Mouse (Mus musculus) C2C12 (cell line): ENCODE measurements around the gene Plcb4. TPM values are rescaled to one million over a fixed set of nuclear protein-coding genes. Genes with fewer than 3 reads are reported as not detected.

Experiments used
- H3K27me3 ChIP-seq: one replicate; pipeline ENCODE4 v1.6.1; 2011; ENCODE audit not compliant: control insufficient read depth, insufficient read depth, insufficient read length
- H3K36me3 ChIP-seq: one replicate; pipeline ENCODE4 v1.6.1; 2011; ENCODE audit not compliant: control insufficient read depth, insufficient read depth
- H3K4me3 ChIP-seq: one replicate; pipeline ENCODE4 v1.5.1; 2011; ENCODE audit warnings: mild to moderate bottlenecking, control low read depth; ENCODE audit not compliant: poor library complexity, insufficient read depth, severe bottlenecking
- H3K79me2 ChIP-seq: one replicate; pipeline ENCODE4 v1.6.1; 2011; ENCODE audit not compliant: control insufficient read depth, insufficient read depth
- H3K79me3 ChIP-seq: one replicate; pipeline ENCODE4 v1.6.1; 2011; ENCODE audit warnings: low read depth, control low read depth
- H3ac ChIP-seq: one replicate; pipeline ENCODE3; 2011; ENCODE audit warnings: low read depth; ENCODE audit not compliant: control insufficient read depth, insufficient read length
- CEBPB ChIP-seq: IDR thresholded peaks from one replicate; pipeline ENCODE4 v1.6.1; 2011; ENCODE audit warnings: low read depth, mild to moderate bottlenecking, control low read depth, moderate library complexity
- CTCF ChIP-seq: IDR thresholded peaks from one replicate; pipeline ENCODE4 v1.5.1; 2011; ENCODE audit not compliant: control insufficient read depth, insufficient read depth, insufficient read length
- FOSL1 ChIP-seq: IDR thresholded peaks from one replicate; pipeline ENCODE4 v1.8.0; 2011; ENCODE audit warnings: mild to moderate bottlenecking, low read length; ENCODE audit not compliant: poor library complexity, insufficient read depth, severe bottlenecking
- MAX ChIP-seq: IDR thresholded peaks from one replicate; pipeline ENCODE4 v1.6.1; 2011; ENCODE audit warnings: mild to moderate bottlenecking, control low read depth
- MYOD1 ChIP-seq: IDR thresholded peaks from one replicate; pipeline ENCODE4 v1.6.1; 2011; ENCODE audit warnings: low read depth; ENCODE audit not compliant: control insufficient read depth, insufficient read length
- MYOG ChIP-seq: IDR thresholded peaks from one replicate; pipeline ENCODE4 v1.6.1; 2011; ENCODE audit not compliant: control insufficient read depth, insufficient read length; ENCODE audit errors: extremely low read depth
- USF1 ChIP-seq: IDR thresholded peaks from one replicate; pipeline ENCODE4 v1.6.1; 2011; ENCODE audit warnings: low read depth, mild to moderate bottlenecking, control low read depth, moderate library complexity
- polyA plus RNA-seq: library from polyadenylated mRNA; unstranded; fragments of >200 nt; fragmentation: generic; extraction: Trizol; gene quantifications from one replicate; pipeline ENCODE4 v1.2.1, GENCODE M21; 2012; ENCODE audit warnings: missing spikeins

Plcb4 gene
- polyA plus RNA-seq, 1 experiment, result 3.0 TPM

DNA sequence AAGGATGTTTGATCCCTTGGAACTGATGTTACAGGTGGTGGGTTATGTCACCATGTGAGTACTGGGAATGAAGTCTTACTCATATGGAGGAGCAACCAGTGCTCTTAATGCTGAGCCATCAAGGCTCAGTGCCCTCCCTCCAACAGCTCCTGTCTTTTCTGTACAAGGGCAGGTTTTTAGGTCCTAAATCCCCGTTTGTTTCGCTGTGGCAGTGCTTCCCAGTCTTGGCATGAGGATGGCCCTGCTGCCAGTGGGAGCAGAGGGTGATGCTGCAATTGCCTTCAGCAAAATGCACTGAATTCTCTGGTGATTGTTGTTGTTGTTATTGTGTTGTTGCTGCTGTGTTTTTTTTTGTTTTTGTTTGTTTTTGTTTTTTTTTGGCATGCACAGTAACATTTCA is 175.6 kb downstream of the Plcb4 start:
- no peaks in the 10 kb centered on the region for H3K27me3 ChIP-seq
- TF ChIP-seq MYOD1 (no peak), FOSL1 (no peak), CTCF (no peak), MAX (no peak), CEBPB (no peak), MYOG (no peak), USF1 (no peak)
- no peaks in the 10 kb centered on the region for H3K36me3 ChIP-seq
- H3K79me3 ChIP-seq, result no peaks in the 10 kb centered on the region
- no peak overlapping the region for H3K4me3 ChIP-seq
- H3ac ChIP-seq, result no peak overlapping the region
- H3K79me2 ChIP-seq, result no peaks in the 10 kb centered on the region

DNA sequence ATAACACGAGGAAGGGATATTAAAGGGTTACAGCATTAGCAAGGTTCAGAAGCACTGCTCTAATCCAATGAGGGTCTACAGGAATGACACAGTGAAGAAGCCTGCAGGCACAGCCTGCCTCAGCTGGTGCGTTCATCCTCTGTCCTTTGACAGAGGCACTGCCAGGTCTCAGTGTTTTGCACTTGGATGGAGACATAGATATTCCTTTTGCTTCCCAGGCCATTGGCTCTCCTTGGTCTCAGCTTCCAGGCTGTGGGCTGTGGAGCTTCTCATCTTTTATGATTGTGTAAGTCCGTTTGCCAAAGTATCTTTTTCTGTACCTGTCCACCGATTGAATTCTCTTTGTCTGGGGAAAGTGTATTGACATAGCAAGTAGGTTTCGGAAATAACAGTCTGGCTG is 177.1 kb downstream of the Plcb4 start:
- no peak for TF ChIP-seq MYOG
- no peak for TF ChIP-seq FOSL1
- no peak for TF ChIP-seq USF1
- no peak for TF ChIP-seq CTCF
- TF ChIP-seq MAX, result no peak
- TF ChIP-seq MYOD1, result no peak
- no peak for TF ChIP-seq CEBPB
- H3K79me3 ChIP-seq, result no peaks in the 10 kb centered on the region
- no peaks in the 10 kb centered on the region for H3K36me3 ChIP-seq
- H3ac ChIP-seq, result no peak overlapping the region
- no peaks in the 10 kb centered on the region for H3K79me2 ChIP-seq
- H3K27me3 ChIP-seq, result no peaks in the 10 kb centered on the region
- no peak overlapping the region for H3K4me3 ChIP-seq

- no peak overlapping the region for H3K4me3 ChIP-seq
- H3ac ChIP-seq, result no peak overlapping the region
- no peak for TF ChIP-seq USF1
- TF ChIP-seq MYOD1, result no peak
- TF ChIP-seq MAX, result no peak
- TF ChIP-seq CTCF, result no peak
- no peak for TF ChIP-seq MYOG
- TF ChIP-seq CEBPB, result no peak
- no peak for TF ChIP-seq FOSL1
Measured at GRCm38 (mm10) chr2:135836426-135836825, 177.6 kb downstream of the Plcb4 start.

DNA sequence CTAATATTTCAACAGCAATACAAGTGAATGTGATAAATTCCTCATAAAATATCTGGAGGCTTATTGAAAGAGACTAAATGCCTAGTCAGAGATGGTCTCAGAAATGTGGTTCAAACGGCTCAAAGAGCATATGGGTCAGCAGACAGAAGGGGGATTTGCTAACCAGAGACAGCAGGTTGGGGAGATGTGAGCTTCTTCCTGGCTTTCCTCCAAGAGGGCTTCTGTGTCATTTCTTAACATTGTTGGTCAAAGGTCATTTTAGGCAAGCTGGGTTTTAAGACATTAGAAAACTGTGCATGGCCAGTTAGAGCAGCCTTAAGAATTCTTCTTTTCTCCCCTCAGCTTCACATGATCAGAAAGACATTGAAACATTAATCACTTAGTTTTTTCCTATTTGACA is 178.9 kb downstream of the Plcb4 start:
- TF ChIP-seq MYOG, result no peak
- no peak for TF ChIP-seq FOSL1
- no peak for TF ChIP-seq CTCF
- no peak for TF ChIP-seq MAX
- no peak for TF ChIP-seq USF1
- TF ChIP-seq CEBPB, result no peak
- TF ChIP-seq MYOD1, result no peak
- no peaks in the 10 kb centered on the region for H3K36me3 ChIP-seq
- H3K79me3 ChIP-seq, result no peaks in the 10 kb centered on the region

More at GRCm38 (mm10) chr2:135836426-135836825, 177.6 kb downstream of the Plcb4 start:
- H3K79me3 ChIP-seq, result no peaks in the 10 kb centered on the region
- no peaks in the 10 kb centered on the region for H3K79me2 ChIP-seq
- H3K36me3 ChIP-seq, result no peaks in the 10 kb centered on the region
- H3K27me3 ChIP-seq, result no peaks in the 10 kb centered on the region

GRCm38 (mm10) chr2:135838135-135838534 is 179.3 kb downstream of the Plcb4 start:
- Histone ChIP-seq H3K79me2 (no peaks in the 10 kb centered on the region), H3ac (no peak overlapping the region), H3K36me3 (no peaks in the 10 kb centered on the region), H3K27me3 (no peaks in the 10 kb centered on the region), H3K4me3 (no peak overlapping the region), H3K79me3 (no peaks in the 10 kb centered on the region)
- TF ChIP-seq USF1, result no peak
- no peak for TF ChIP-seq CTCF
- no peak for TF ChIP-seq MYOG
- TF ChIP-seq CEBPB, result no peak
- TF ChIP-seq FOSL1, result no peak
- no peak for TF ChIP-seq MAX
- TF ChIP-seq MYOD1, result no peak

More for the DNA sequence above, 178.9 kb downstream of the Plcb4 start:
- H3K27me3 ChIP-seq, result no peaks in the 10 kb centered on the region
- no peak overlapping the region for H3ac ChIP-seq
- H3K79me2 ChIP-seq, result no peaks in the 10 kb centered on the region
- H3K4me3 ChIP-seq, result no peak overlapping the region
